In genomic region chr17:17829816-17830535, GRCm38 (mm10) we compare ENCODE assay signal across 9 mouse cellular contexts. TPM values are rescaled to one million over a fixed set of nuclear protein-coding genes. Genes with fewer than 3 reads are reported as not detected.
A peak's percentile ranks its signal among the peaks of the same experiment; 100 is the strongest.
DNase-seq lines count a peak whose midpoint lies in the region; ATAC-seq and TF ChIP-seq lines count a peak whose summit lies in the region.
"Had no signal": no experiment of that assay in that cellular context is flagged by ENCODE, and none has a peak within 500 bp of the region (broad histone marks: within the 10 kb centered on the region; RNA-seq: fewer than 3 reads in every experiment).

No protein-coding gene starts in this region.

- no peak for TF ChIP-seq CTCF in cerebellum, adult 2 months (IDR thresholded peaks at IDR 0.05; ENCODE audit: borderline replicate concordance, insufficient read depth, low read depth, low read length)
- TF ChIP-seq CTCF in testis, adult 2 months (IDR thresholded peaks at IDR 0.05; ENCODE audit: control insufficient read depth, insufficient read depth, insufficient replicate concordance, low read depth, low read length): no peak
- no peak for TF ChIP-seq CTCF in stomach, postnatal 0 days (IDR thresholded peaks at IDR 0.05; ENCODE audit: low read depth)

- H3K27ac ChIP-seq in cerebellum, adult 2 months (ENCODE audit: insufficient read depth, low read length): peak overlapping the region; percentile 65
- H3K27ac ChIP-seq in testis, adult 2 months (ENCODE audit: control insufficient read depth, insufficient read depth, low read depth, low read length): 0 out of 2 replicates have a peak overlapping the region, but pooled peaks have one; percentile 43
- H3K27ac ChIP-seq in limb, embryonic 12.5 days: peak overlapping the region; percentile 100
- 0 out of 2 replicates have a peak overlapping the region, but pooled peaks have one; percentile 13 for H3K27ac ChIP-seq in stomach, postnatal 0 days (replicated peaks)

- 31% methylated on average over 23 of the region's 23 CpGs for WGBS in cerebellum, adult 2 months
- WGBS in limb, embryonic 12.5 days: 55% methylated on average over 23 of the region's 23 CpGs
- WGBS in stomach, postnatal 0 days: 42% methylated on average over 22 of the region's 23 CpGs

- no peak for TF ChIP-seq POLR2A in cerebellum, adult 2 months (IDR thresholded peaks at IDR 0.05; ENCODE audit: borderline replicate concordance, insufficient read depth, low read length)
- no peak for TF ChIP-seq POLR2A in testis, adult 2 months (IDR thresholded peaks at IDR 0.05; ENCODE audit: control insufficient read depth, low read depth, low read length)

- peak; percentile 31 to 37 for DNase-seq in cerebellum, adult 2 months
- no peak for DNase-seq in cerebellum, adult 11 months
- no peak for DNase-seq in testis, postnatal 14 days (ENCODE audit: low spot score)
- no peak for DNase-seq in stomach, postnatal 0 days (ENCODE audit: low spot score)
- DNase-seq in ovary, postnatal 36 days (ENCODE audit: low spot score): no peak
- DNase-seq in thymus, postnatal 14 days: no peak

- H3K9me3 ChIP-seq in limb, embryonic 12.5 days: no peaks in the 10 kb centered on the region
- H3K9me3 ChIP-seq in stomach, postnatal 0 days (ENCODE audit: control insufficient read depth, low read length): no peaks in the 10 kb centered on the region

- no peak for ATAC-seq in limb, embryonic 12.5 days (ENCODE audit: insufficient number of reproducible peaks, insufficient read depth, low FRiP score, low TSS enrichment, low read depth)
- ATAC-seq in stomach, postnatal 0 days (ENCODE audit: low FRiP score, low TSS enrichment): no peak

- no peak for TF ChIP-seq EP300 in stomach, postnatal 0 days (optimal IDR thresholded peaks at IDR 0.05)

- H3K4me2 ChIP-seq in limb, embryonic 12.5 days: peak overlapping the region; percentile 91
- peak overlapping the region; percentile 84 for H3K4me2 ChIP-seq in stomach, postnatal 0 days (replicated peaks; ENCODE audit: low read depth)

- peak overlapping the region; percentile 91 for H3K9ac ChIP-seq in limb, embryonic 12.5 days (replicated peaks)
- H3K9ac ChIP-seq in stomach, postnatal 0 days (ENCODE audit: low read length): peak overlapping the region; percentile 56

- no peaks in the 10 kb centered on the region for H3K27me3 ChIP-seq in cerebellum, adult 2 months (ENCODE audit: control insufficient read depth, insufficient read depth, low read length)
- peaks cover 7% of the 10 kb centered on the region; the same call in 1 of the 2 replicates for H3K27me3 ChIP-seq in testis, adult 2 months (ENCODE audit: control insufficient read depth, insufficient read depth, low read length)
- no peaks in the 10 kb centered on the region for H3K27me3 ChIP-seq in limb, embryonic 12.5 days
- no peaks in the 10 kb centered on the region for H3K27me3 ChIP-seq in stomach, postnatal 0 days (ENCODE audit: control insufficient read depth, insufficient read depth, low read length)

- peak overlapping the region; percentile 56 for H3K4me3 ChIP-seq in cerebellum, adult 2 months (replicated peaks; ENCODE audit: insufficient read depth, low read depth, low read length)
- peak overlapping the region; percentile 92 for H3K4me3 ChIP-seq in testis, adult 2 months (ENCODE audit: control insufficient read depth, low read depth, low read length)
- H3K4me3 ChIP-seq in limb, embryonic 12.5 days (replicated peaks): peak overlapping the region; percentile 80
- peak overlapping the region; percentile 87 for H3K4me3 ChIP-seq in stomach, postnatal 0 days (ENCODE audit: low read depth, low read length)

- no peaks in the 10 kb centered on the region for H3K36me3 ChIP-seq in testis, adult 2 months (ENCODE audit: control insufficient read depth, insufficient read depth, low read length)
- H3K36me3 ChIP-seq in limb, embryonic 12.5 days: peaks cover 44% of the 10 kb centered on the region
- no peaks in the 10 kb centered on the region for H3K36me3 ChIP-seq in stomach, postnatal 0 days (ENCODE audit: control insufficient read depth, insufficient read depth, low read length)

- peaks cover 4% of the 10 kb centered on the region; the same call in 1 of the 2 replicates for H3K4me1 ChIP-seq in cerebellum, adult 2 months (ENCODE audit: control insufficient read depth, insufficient read depth, low read length)
- peaks cover 13% of the 10 kb centered on the region for H3K4me1 ChIP-seq in testis, adult 2 months (ENCODE audit: control insufficient read depth, insufficient read depth, low read length)
- peaks cover 51% of the 10 kb centered on the region for H3K4me1 ChIP-seq in limb, embryonic 12.5 days (replicated peaks)
- H3K4me1 ChIP-seq in stomach, postnatal 0 days (replicated peaks; ENCODE audit: control insufficient read depth, insufficient read depth): peaks cover 5% of the 10 kb centered on the region

RNA-seq across cellular contexts. Expression of gene Spaca6, which starts 3.0 kb away (rescaled TPM):
- 132 and 138 TPM in 2 replicates for polyA plus RNA-seq in cerebellum, adult 2 months (2012; rRNA removed)
- 148 and 156 TPM in 2 replicates for polyA plus RNA-seq in testis, adult 2 months (2012; rRNA removed)
- polyA plus RNA-seq in limb, embryonic 12.5 days (2016; fragmentation: Nextera tagmentation; extraction: Ambion mirVana): 62.7 and 62.8 TPM in 2 replicates
- 7.9 and 8.2 TPM in 2 replicates for polyA plus RNA-seq in stomach, postnatal 0 days (2015; fragmentation: Nextera tagmentation; extraction: Ambion mirVana)

RNA-seq across cellular contexts. Expression of gene Has1, which starts 25.0 kb away (rescaled TPM):
- 0.78 and 0.93 TPM in 2 replicates for polyA plus RNA-seq in cerebellum, adult 2 months (2012; rRNA removed)
- not detected in 2 replicates for polyA plus RNA-seq in testis, adult 2 months (2012; rRNA removed)
- polyA plus RNA-seq in limb, embryonic 12.5 days (2016; fragmentation: Nextera tagmentation; extraction: Ambion mirVana): 1.5 and 1.8 TPM in 2 replicates
- polyA plus RNA-seq in stomach, postnatal 0 days (2015; fragmentation: Nextera tagmentation; extraction: Ambion mirVana): 0.78 and 0.98 TPM in 2 replicates

RNA-seq across cellular contexts. Expression of gene Fpr1, which starts 53.8 kb away (rescaled TPM):
- not detected in 2 replicates for polyA plus RNA-seq in cerebellum, adult 2 months (2012; rRNA removed)
- polyA plus RNA-seq in testis, adult 2 months (2012; rRNA removed): not detected in 2 replicates
- not detected in 2 replicates for polyA plus RNA-seq in limb, embryonic 12.5 days (2016; fragmentation: Nextera tagmentation; extraction: Ambion mirVana)
- polyA plus RNA-seq in stomach, postnatal 0 days (2015; fragmentation: Nextera tagmentation; extraction: Ambion mirVana): 0.36 and 0.59 TPM in 2 replicates

RNA-seq across cellular contexts. Expression of gene Fpr2, which starts 57.6 kb away (rescaled TPM):
- 0.52 and 1.0 TPM in 2 replicates for polyA plus RNA-seq in cerebellum, adult 2 months (2012; rRNA removed)
- polyA plus RNA-seq in testis, adult 2 months (2012; rRNA removed): not detected in 2 replicates
- not detected in 2 replicates for polyA plus RNA-seq in limb, embryonic 12.5 days (2016; fragmentation: Nextera tagmentation; extraction: Ambion mirVana)
- 0.19 and 0.27 TPM in 2 replicates for polyA plus RNA-seq in stomach, postnatal 0 days (2015; fragmentation: Nextera tagmentation; extraction: Ambion mirVana)

RNA-seq across cellular contexts. Expression of gene Fpr3, which starts 57.7 kb away (rescaled TPM):
- not detected in 2 replicates for polyA plus RNA-seq in cerebellum, adult 2 months (2012; rRNA removed)
- not detected in 2 replicates for polyA plus RNA-seq in testis, adult 2 months (2012; rRNA removed)
- not detected in 2 replicates for polyA plus RNA-seq in limb, embryonic 12.5 days (2016; fragmentation: Nextera tagmentation; extraction: Ambion mirVana)
- polyA plus RNA-seq in stomach, postnatal 0 days (2015; fragmentation: Nextera tagmentation; extraction: Ambion mirVana): not detected in 2 replicates
- polyA plus RNA-seq: spleen, adult 2 months had no signal

Comparison
In these comparisons a context has a peak if more than half of its experiments do, and no peak if none do; other contexts are left out.
1. DNase-seq: peak in cerebellum, adult 2 months (2 of 2); none in cerebellum, adult 11 months (single experiment), testis, postnatal 14 days (single experiment), stomach, postnatal 0 days (single experiment), ovary, postnatal 36 days (single experiment) and thymus, postnatal 14 days (single experiment).
2. H3K27ac ChIP-seq: peak in every context shown above with its lines; median percentile 100 in limb, embryonic 12.5 days; 65 in cerebellum, adult 2 months; 43 in testis, adult 2 months; 13 in stomach, postnatal 0 days.
3. Peak in every context shown above with its lines, with median percentiles within 50 percentile points of each other: H3K4me3 ChIP-seq.